Mouse (Mus musculus): ENCODE data around the gene Trmt112. TPM values are rescaled to one million over a fixed set of nuclear protein-coding genes. Genes with fewer than 3 reads are reported as not detected.
A peak's percentile ranks its signal among the peaks of the same experiment; 100 is the strongest.

Trmt112 gene
- total RNA-seq, 1 experiment, result 105 TPM

GRCm38 (mm10) chr19:6932018-6932417 lies 22.5 kb downstream of the Trmt112 start:
- H3K4me1 ChIP-seq (ENCODE audit: control insufficient read depth in 2 of 2, insufficient read depth in 2 of 2, low read length in 2 of 2, poor library complexity in 1 of 2), result peaks cover 3 to 28% of the 10 kb centered on the region in 2 experiments
- in situ Hi-C loops (cut with MboI; ENCODE audit: low sequenced_read_pairs in 2 of 2, unreplicated experiment in 2 of 2), result no loop called here
- TF ChIP-seq CHD2 (IDR thresholded peaks at IDR 0.05; ENCODE audit: low read depth, low read length), result no peak
- no peak for TF ChIP-seq HCFC1 (IDR thresholded peaks at IDR 0.05; ENCODE audit: borderline replicate concordance, insufficient read depth, low read length)
- TF ChIP-seq ZC3H11A (IDR thresholded peaks at IDR 0.05; ENCODE audit: borderline replicate concordance, low read depth, low read length), result no peak
- no peak for TF ChIP-seq ZNF384 (IDR thresholded peaks at IDR 0.05; ENCODE audit: low read depth, low read length)
- no peak for TF ChIP-seq MAFK (IDR thresholded peaks at IDR 0.05; ENCODE audit: insufficient read depth, low read depth, low read length)

GRCm38 (mm10) chr19:6933102-6933435 lies 23.6 kb downstream of the Trmt112 start:
- TF ChIP-seq HCFC1 (IDR thresholded peaks at IDR 0.05; ENCODE audit: borderline replicate concordance, insufficient read depth, low read length) (no peak), MAFK (IDR thresholded peaks at IDR 0.05; ENCODE audit: insufficient read depth, low read depth, low read length) (no peak), CHD2 (IDR thresholded peaks at IDR 0.05; ENCODE audit: low read depth, low read length) (no peak), ZC3H11A (IDR thresholded peaks at IDR 0.05; ENCODE audit: borderline replicate concordance, low read depth, low read length) (no peak), ZNF384 (IDR thresholded peaks at IDR 0.05; ENCODE audit: low read depth, low read length) (no peak)
- in situ Hi-C loops (cut with MboI; ENCODE audit: low sequenced_read_pairs in 2 of 2, unreplicated experiment in 2 of 2), result no loop called here
- DNase-seq (ENCODE audit: low read depth, low spot score), result no peak
- Histone ChIP-seq H3K27ac (ENCODE audit: insufficient read depth, low read depth, low read length, poor library complexity, severe bottlenecking) (no peak overlapping the region), H3K9ac (ENCODE audit: insufficient read depth, low read depth, low read length, poor library complexity, severe bottlenecking) (no peak overlapping the region), H3K36me3 (ENCODE audit: control insufficient read depth, insufficient read depth, low read length, poor library complexity, severe bottlenecking) (no peaks in the 10 kb centered on the region), H3K4me1 (ENCODE audit: control insufficient read depth in 2 of 2, insufficient read depth in 2 of 2, low read length in 2 of 2, poor library complexity in 1 of 2) (peaks cover 3 to 26% of the 10 kb centered on the region in 2 experiments), H3K9me3 (ENCODE audit: control insufficient read depth, insufficient read depth, low read depth, low read length) (no peaks in the 10 kb centered on the region), H3K4me3 (ENCODE audit: insufficient read depth in 1 of 2, low read depth in 1 of 2, low read length in 2 of 2, poor library complexity in 1 of 2, severe bottlenecking in 1 of 2) (peak overlapping the region; percentile 58 to 67)

More at GRCm38 (mm10) chr19:6932018-6932417, 22.5 kb downstream of the Trmt112 start:
- no peaks in the 10 kb centered on the region for H3K9me3 ChIP-seq (ENCODE audit: control insufficient read depth, insufficient read depth, low read depth, low read length)
- H3K4me3 ChIP-seq (ENCODE audit: insufficient read depth in 1 of 2, low read depth in 1 of 2, low read length in 2 of 2, poor library complexity in 1 of 2, severe bottlenecking in 1 of 2), result no peak overlapping the region
- no peak overlapping the region for H3K27ac ChIP-seq (ENCODE audit: insufficient read depth, low read depth, low read length, poor library complexity, severe bottlenecking)
- DNase-seq (ENCODE audit: low read depth, low spot score), result no peak
- H3K36me3 ChIP-seq (ENCODE audit: control insufficient read depth, insufficient read depth, low read length, poor library complexity, severe bottlenecking), result no peaks in the 10 kb centered on the region
- H3K9ac ChIP-seq (ENCODE audit: insufficient read depth, low read depth, low read length, poor library complexity, severe bottlenecking), result no peak overlapping the region

GRCm38 (mm10) chr19:6933436-6934194 lies 24.1 kb downstream of the Trmt112 start:
- Histone ChIP-seq H3K36me3 (ENCODE audit: control insufficient read depth, insufficient read depth, low read length, poor library complexity, severe bottlenecking) (no peaks in the 10 kb centered on the region), H3K9ac (ENCODE audit: insufficient read depth, low read depth, low read length, poor library complexity, severe bottlenecking) (peak overlapping the region; percentile 46), H3K4me3 (ENCODE audit: insufficient read depth in 1 of 2, low read depth in 1 of 2, low read length in 2 of 2, poor library complexity in 1 of 2, severe bottlenecking in 1 of 2) (peak overlapping the region; percentile 58 to 67), H3K9me3 (ENCODE audit: control insufficient read depth, insufficient read depth, low read depth, low read length) (no peaks in the 10 kb centered on the region), H3K27ac (ENCODE audit: insufficient read depth, low read depth, low read length, poor library complexity, severe bottlenecking) (no peak overlapping the region), H3K4me1 (ENCODE audit: control insufficient read depth in 2 of 2, insufficient read depth in 2 of 2, low read length in 2 of 2, poor library complexity in 1 of 2) (peaks cover 3 to 26% of the 10 kb centered on the region in 2 experiments)
- TF ChIP-seq ZC3H11A (IDR thresholded peaks at IDR 0.05; ENCODE audit: borderline replicate concordance, low read depth, low read length) (no peak), HCFC1 (IDR thresholded peaks at IDR 0.05; ENCODE audit: borderline replicate concordance, insufficient read depth, low read length) (no peak), CHD2 (IDR thresholded peaks at IDR 0.05; ENCODE audit: low read depth, low read length) (no peak), MAFK (IDR thresholded peaks at IDR 0.05; ENCODE audit: insufficient read depth, low read depth, low read length) (no peak), ZNF384 (IDR thresholded peaks at IDR 0.05; ENCODE audit: low read depth, low read length) (no peak)
- no peak for DNase-seq (ENCODE audit: low read depth, low spot score)
- in situ Hi-C loops (cut with MboI; ENCODE audit: low sequenced_read_pairs in 2 of 2, unreplicated experiment in 2 of 2), result no loop called here

- TF ChIP-seq ZC3H11A (IDR thresholded peaks at IDR 0.05; ENCODE audit: borderline replicate concordance, low read depth, low read length) (no peak), HCFC1 (IDR thresholded peaks at IDR 0.05; ENCODE audit: borderline replicate concordance, insufficient read depth, low read length) (no peak), MAFK (IDR thresholded peaks at IDR 0.05; ENCODE audit: insufficient read depth, low read depth, low read length) (no peak), ZNF384 (IDR thresholded peaks at IDR 0.05; ENCODE audit: low read depth, low read length) (no peak), CHD2 (IDR thresholded peaks at IDR 0.05; ENCODE audit: low read depth, low read length) (no peak)
- peak within 1 kb of the TSS; percentile 58 to 67 for H3K4me3 ChIP-seq (ENCODE audit: insufficient read depth in 1 of 2, low read depth in 1 of 2, low read length in 2 of 2, poor library complexity in 1 of 2, severe bottlenecking in 1 of 2)
- H3K4me1 ChIP-seq (ENCODE audit: control insufficient read depth in 2 of 2, insufficient read depth in 2 of 2, low read length in 2 of 2, poor library complexity in 1 of 2), result peaks cover 3 to 26% of the 10 kb centered on the region in 2 experiments
- H3K27ac ChIP-seq (ENCODE audit: insufficient read depth, low read depth, low read length, poor library complexity, severe bottlenecking), result no peak within 1 kb of the TSS
- DNase-seq (ENCODE audit: low read depth, low spot score), result no peak
- H3K9me3 ChIP-seq (ENCODE audit: control insufficient read depth, insufficient read depth, low read depth, low read length), result no peaks in the 10 kb centered on the region
- in situ Hi-C loops (cut with MboI; ENCODE audit: low sequenced_read_pairs in 2 of 2, unreplicated experiment in 2 of 2), result no loop called here
- H3K36me3 ChIP-seq (ENCODE audit: control insufficient read depth, insufficient read depth, low read length, poor library complexity, severe bottlenecking), result no peaks in the 10 kb centered on the region
- H3K9ac ChIP-seq (ENCODE audit: insufficient read depth, low read depth, low read length, poor library complexity, severe bottlenecking), result peak within 1 kb of the TSS; percentile 46
These were observed 24.9 kb downstream of the Trmt112 start, which contains the start of gene Kcnk4 for GRCm38 (mm10) chr19:6934195-6934977. Kcnk4 (minus strand) TSS chr19:6934515.
